Mouse (Mus musculus): ENCODE data around the gene Bcr. TPM values are rescaled to one million over a fixed set of nuclear protein-coding genes. Genes with fewer than 3 reads are reported as not detected.

Bcr gene
- total RNA-seq, 2 experiments from 2014 or later: 116 to 124 TPM

DNA sequence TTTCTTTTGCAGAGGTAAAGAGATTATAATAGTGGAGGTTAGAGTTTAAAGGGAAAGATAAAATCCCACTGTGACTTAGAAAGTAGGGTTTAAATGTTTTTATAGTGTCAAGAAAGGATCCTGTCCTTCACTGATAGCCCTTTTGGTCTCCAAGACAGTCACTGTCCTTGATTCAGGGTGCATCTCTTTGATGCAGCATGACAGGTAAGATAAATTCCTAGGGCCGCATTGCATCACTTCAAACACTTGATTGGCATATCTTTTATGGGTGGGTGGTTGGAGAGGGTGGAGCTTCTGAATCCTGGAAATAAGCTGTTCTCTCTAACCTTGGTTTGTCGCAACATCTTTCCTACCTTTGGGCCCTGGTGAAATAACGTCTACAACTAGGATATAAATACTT, 167.0 kb downstream of the Bcr start:
- DNase-seq (ENCODE audit: low spot score in 2 of 2): no peak
- H3K27ac ChIP-seq: no peak overlapping the region
- no peak overlapping the region for H3K4me3 ChIP-seq
- no peak for TF ChIP-seq CTCF (conservative IDR thresholded peaks at IDR 0.05)

DNA sequence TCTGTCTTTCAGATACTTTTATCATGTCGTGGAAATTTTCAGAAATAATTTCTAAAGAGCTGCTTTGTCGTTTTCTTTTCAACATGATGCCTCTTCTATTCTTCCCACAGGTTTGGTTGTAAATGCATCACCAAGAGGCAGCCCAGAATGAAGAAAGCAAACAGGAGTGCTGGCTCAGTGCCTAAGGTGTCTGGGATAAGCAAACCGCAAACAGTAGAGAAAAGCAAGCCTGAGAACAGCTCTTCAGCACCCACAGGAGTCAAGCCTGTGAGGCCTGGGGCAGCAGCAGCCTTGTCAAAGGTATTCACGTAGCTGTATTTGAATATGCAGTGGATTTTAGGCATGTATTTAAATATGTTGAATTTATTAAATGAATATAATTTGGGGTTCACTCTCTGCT, 170.2 kb downstream of the Bcr start:
- TF ChIP-seq CTCF (conservative IDR thresholded peaks at IDR 0.05): no peak
- Histone ChIP-seq H3K27ac (no peak overlapping the region), H3K4me3 (no peak overlapping the region)
- DNase-seq (ENCODE audit: low spot score in 2 of 2): no peak

DNA sequence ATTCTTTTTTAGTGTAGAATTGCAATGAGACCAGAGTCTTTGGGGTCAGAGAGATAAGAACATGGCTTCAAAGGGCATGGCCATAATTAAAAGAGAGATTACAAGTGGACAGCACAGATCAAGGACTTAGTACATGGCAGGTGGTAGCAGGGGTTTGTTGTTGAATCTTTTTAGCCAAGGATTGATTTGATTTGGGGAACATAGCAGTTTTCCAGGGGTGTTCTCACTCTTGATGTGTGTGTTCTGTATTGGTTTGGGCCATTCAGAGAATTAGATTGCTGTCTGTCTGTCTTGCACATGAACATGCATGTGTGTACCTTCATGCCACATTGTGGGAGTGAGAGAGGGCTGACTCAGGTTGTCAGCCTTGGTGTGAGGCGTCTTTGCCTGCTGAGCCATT, 171.5 kb downstream of the Bcr start:
- DNase-seq (ENCODE audit: low spot score in 2 of 2): no peak
- Histone ChIP-seq H3K4me3 (no peak overlapping the region), H3K27ac (no peak overlapping the region)
- no peak for TF ChIP-seq CTCF (conservative IDR thresholded peaks at IDR 0.05)

DNA sequence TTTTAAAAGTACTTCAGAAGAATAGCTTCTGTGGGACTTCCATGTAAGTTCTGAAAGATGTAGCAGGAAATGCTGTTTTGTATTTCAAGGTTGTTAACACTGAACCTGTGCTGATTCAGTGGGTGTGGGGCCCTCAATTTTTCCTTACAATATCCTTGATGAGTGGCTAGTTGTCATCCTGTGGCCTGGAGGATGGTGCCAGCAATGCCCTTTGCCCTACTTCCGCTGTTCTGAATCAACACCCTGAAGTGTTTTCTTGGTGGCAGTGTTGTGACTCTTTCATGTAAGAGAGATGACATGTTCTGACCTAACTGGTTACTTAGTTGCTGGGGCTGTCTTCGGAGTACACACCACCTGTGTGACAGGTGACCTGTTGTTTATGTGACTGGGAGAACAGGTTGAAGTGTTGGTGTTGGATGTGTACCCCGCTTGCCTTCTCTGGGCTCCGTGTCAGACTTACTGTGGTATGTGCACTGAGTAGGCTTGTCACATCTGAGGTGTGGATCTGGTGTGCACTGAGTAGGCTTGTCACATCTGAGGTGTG, 172.3 kb downstream of the Bcr start:
- TF ChIP-seq CTCF (conservative IDR thresholded peaks at IDR 0.05): no peak
- H3K27ac ChIP-seq: peak overlapping the region; percentile 46; the same call in 1 of the 2 replicates
- no peak for DNase-seq (ENCODE audit: low spot score in 2 of 2)

DNA sequence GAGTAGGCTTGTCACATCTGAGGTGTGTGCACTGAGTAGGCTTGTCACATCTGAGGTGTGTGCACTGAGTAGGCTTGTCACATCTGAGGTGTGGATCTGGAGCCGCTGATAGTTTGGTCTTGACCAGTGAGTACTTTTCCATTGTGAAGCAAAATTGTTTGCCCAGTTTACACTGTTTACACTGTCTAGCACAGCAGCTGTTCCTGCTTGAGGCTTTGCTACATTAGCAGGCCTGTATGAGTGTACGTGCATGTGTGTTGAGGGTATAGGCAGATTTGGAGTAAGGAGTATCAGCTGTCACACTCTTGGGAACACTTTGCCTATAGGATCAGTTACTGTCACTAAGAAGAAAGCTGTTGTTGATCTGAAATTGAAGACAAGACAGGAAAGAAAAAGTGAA, 173.1 kb downstream of the Bcr start:
- Histone ChIP-seq H3K4me3 (no peak overlapping the region), H3K27ac (no peak overlapping the region)
- no peak for TF ChIP-seq CTCF (conservative IDR thresholded peaks at IDR 0.05)
- no peak for DNase-seq (ENCODE audit: low spot score in 2 of 2)

More for the DNA sequence above, 172.3 kb downstream of the Bcr start:
- no peak overlapping the region for H3K4me3 ChIP-seq

Other genes starting within 250 kb of the Bcr start
- gene Gnaz, start 93.4 kb upstream of the Bcr start, total RNA-seq (2021): 100 to 1,000 TPM in 1 of 2 experiments, 10 to 100 TPM in 1; 96.7 to 106 TPM
- under 1 TPM; 0.34 to 1.00 TPM for gene Rsph14, start 28.0 kb upstream of the Bcr start, total RNA-seq (2021)
- 10 to 100 TPM; 33.6 to 34.6 TPM for gene Rab36, start 23.5 kb upstream of the Bcr start, total RNA-seq (2021)
- 10 to 100 TPM; 43.4 to 48.3 TPM for gene Specc1l, start 151.5 kb downstream of the Bcr start, total RNA-seq (2021)